In genomic region chr17:8468716-8469344, GRCm38 (mm10) we compare ENCODE assay signal across 9 mouse cellular contexts. TPM values are rescaled to one million over a fixed set of nuclear protein-coding genes. Genes with fewer than 3 reads are reported as not detected.
A peak's percentile ranks its signal among the peaks of the same experiment; 100 is the strongest.
DNase-seq lines count a peak whose midpoint lies in the region; ATAC-seq and TF ChIP-seq lines count a peak whose summit lies in the region.
"Had no signal": no experiment of that assay in that cellular context is flagged by ENCODE, and none has a peak within 500 bp of the region (broad histone marks: within the 10 kb centered on the region; RNA-seq: fewer than 3 reads in every experiment).

No protein-coding gene starts in this region.

- no peak overlapping the region for H3K27ac ChIP-seq in ES-E14 (ENCODE audit: insufficient read depth, low read depth, low read length, poor library complexity, severe bottlenecking)
- H3K27ac ChIP-seq in forebrain, embryonic 15.5 days (replicated peaks): no peak overlapping the region
- H3K27ac ChIP-seq in hindbrain, embryonic 11.5 days (ENCODE audit: low read depth, low read length): no peak overlapping the region
- H3K27ac ChIP-seq in lung, postnatal 0 days (ENCODE audit: low read length): no peak overlapping the region
- H3K27ac ChIP-seq: heart, embryonic 15.5 days had no signal

- DNase-seq in ES-E14 (ENCODE audit: low read depth, low spot score): peak; percentile 77
- DNase-seq in hindbrain, embryonic 11.5 days (ENCODE audit: low spot score): peak; percentile 93
- DNase-seq in layer of hippocampus, adult 9-10 months (ENCODE audit: low spot score): peak; percentile 75
- peak; percentile 60 for DNase-seq in lung, postnatal 0 days (ENCODE audit: low spot score)
- peak; percentile 96 for DNase-seq in retina, embryonic 14.5 days (ENCODE audit: low spot score)
- peak; percentile 72 for DNase-seq in thymus, postnatal 25 days

- H3K9me3 ChIP-seq in ES-E14 (ENCODE audit: control insufficient read depth, insufficient read depth, low read depth, low read length): no peaks in the 10 kb centered on the region
- H3K9me3 ChIP-seq in forebrain, embryonic 15.5 days: no peaks in the 10 kb centered on the region
- no peaks in the 10 kb centered on the region for H3K9me3 ChIP-seq in hindbrain, embryonic 11.5 days (ENCODE audit: control insufficient read depth, low read length)
- H3K9me3 ChIP-seq in lung, postnatal 0 days (ENCODE audit: low read length): no peaks in the 10 kb centered on the region
- H3K9me3 ChIP-seq: heart, embryonic 15.5 days had no signal

- no peaks in the 10 kb centered on the region; the same call in 1 of the 2 replicates for H3K27me3 ChIP-seq in forebrain, embryonic 15.5 days
- H3K27me3 ChIP-seq in hindbrain, embryonic 11.5 days (ENCODE audit: control insufficient read depth, insufficient read depth, low read length): no peaks in the 10 kb centered on the region
- no peaks in the 10 kb centered on the region for H3K27me3 ChIP-seq in lung, postnatal 0 days (replicated peaks; ENCODE audit: insufficient read depth, low read length)

- H3K36me3 ChIP-seq in ES-E14 (ENCODE audit: control insufficient read depth, insufficient read depth, low read length, poor library complexity, severe bottlenecking): no peaks in the 10 kb centered on the region
- H3K36me3 ChIP-seq in forebrain, embryonic 15.5 days: no peaks in the 10 kb centered on the region
- H3K36me3 ChIP-seq in hindbrain, embryonic 11.5 days (ENCODE audit: control insufficient read depth, insufficient read depth, low read length): no peaks in the 10 kb centered on the region
- H3K36me3 ChIP-seq in lung, postnatal 0 days (ENCODE audit: insufficient read depth, low read length): no peaks in the 10 kb centered on the region
- H3K36me3 ChIP-seq: heart, embryonic 15.5 days had no signal

- H3K4me1 ChIP-seq in ES-E14 (ENCODE audit: control insufficient read depth in 2 of 2, insufficient read depth in 2 of 2, low read length in 2 of 2, poor library complexity in 1 of 2): peaks cover 0 to 1% of the 10 kb centered on the region in 2 experiments; a peak in 1 of 4 replicates
- H3K4me1 ChIP-seq in forebrain, embryonic 15.5 days: no peaks in the 10 kb centered on the region
- no peaks in the 10 kb centered on the region for H3K4me1 ChIP-seq in hindbrain, embryonic 11.5 days (replicated peaks; ENCODE audit: control insufficient read depth, insufficient read depth, low read length)
- H3K4me1 ChIP-seq in lung, postnatal 0 days (ENCODE audit: insufficient read depth, low read depth, low read length): no peaks in the 10 kb centered on the region
- H3K4me1 ChIP-seq: heart, embryonic 15.5 days had no signal

- TF ChIP-seq CTCF in lung, postnatal 0 days (IDR thresholded peaks at IDR 0.05): peak; percentile 96

- H3K4me3 ChIP-seq in ES-E14 (ENCODE audit: insufficient read depth in 1 of 2, low read depth in 1 of 2, low read length in 2 of 2, poor library complexity in 1 of 2, severe bottlenecking in 1 of 2): no peak overlapping the region
- no peak overlapping the region for H3K4me3 ChIP-seq in forebrain, embryonic 15.5 days
- no peak overlapping the region for H3K4me3 ChIP-seq in hindbrain, embryonic 11.5 days (ENCODE audit: low read depth, low read length)
- no peak overlapping the region for H3K4me3 ChIP-seq in lung, postnatal 0 days (ENCODE audit: low read depth, low read length)
- H3K4me3 ChIP-seq: heart, embryonic 15.5 days had no signal

- H3K4me2 ChIP-seq in forebrain, embryonic 15.5 days (replicated peaks): no peak overlapping the region
- H3K4me2 ChIP-seq in hindbrain, embryonic 11.5 days (replicated peaks; ENCODE audit: low read depth, low read length): no peak overlapping the region
- H3K4me2 ChIP-seq in lung, postnatal 0 days (replicated peaks; ENCODE audit: low read depth, low read length): no peak overlapping the region
- H3K4me2 ChIP-seq: heart, embryonic 15.5 days had no signal

- in situ Hi-C loops in ES-E14 (cut with MboI; ENCODE audit: low sequenced_read_pairs in 2 of 2, unreplicated experiment in 2 of 2): loop anchor here in 1 of 2 experiments (10.0 kb wide), 1 partner anchor 126 kb away; no protein-coding TSS in a partner anchor

- peak; percentile 91 for ATAC-seq in cerebellum, adult (ENCODE audit: insufficient number of reproducible peaks, low FRiP score, low TSS enrichment)
- peak; percentile 87 for ATAC-seq in forebrain, embryonic 15.5 days (replicated peaks)
- ATAC-seq in hindbrain, embryonic 11.5 days (ENCODE audit: low FRiP score): peak; percentile 75
- ATAC-seq in lung, postnatal 0 days: peak; percentile 62; the same call in 1 of the 2 replicates

- no peak overlapping the region for H3K9ac ChIP-seq in ES-E14 (ENCODE audit: insufficient read depth, low read depth, low read length, poor library complexity, severe bottlenecking)
- H3K9ac ChIP-seq in forebrain, embryonic 15.5 days (replicated peaks): no peak overlapping the region
- no peak overlapping the region for H3K9ac ChIP-seq in hindbrain, embryonic 11.5 days (ENCODE audit: low read depth, low read length)
- no peak overlapping the region for H3K9ac ChIP-seq in lung, postnatal 0 days (replicated peaks; ENCODE audit: low read depth)
- H3K9ac ChIP-seq: heart, embryonic 15.5 days had no signal

- TF ChIP-seq EP300 in lung, postnatal 0 days (IDR thresholded peaks at IDR 0.05): no peak

- WGBS in forebrain, embryonic 15.5 days: 16% methylated on average over 19 of the region's 19 CpGs
- 16% methylated on average over 19 of the region's 19 CpGs for WGBS in hindbrain, embryonic 11.5 days
- 17% methylated on average over 19 of the region's 19 CpGs for WGBS in lung, postnatal 0 days

TF ChIP-seq in ES-E14, 5 proteins besides CTCF, POLR2A, EP300 and RAD21:
- TF ChIP-seq ZNF384 (IDR thresholded peaks at IDR 0.05; ENCODE audit: low read depth, low read length) (no peak), ZC3H11A (IDR thresholded peaks at IDR 0.05; ENCODE audit: borderline replicate concordance, low read depth, low read length) (no peak), MAFK (IDR thresholded peaks at IDR 0.05; ENCODE audit: insufficient read depth, low read depth, low read length) (no peak), CHD2 (IDR thresholded peaks at IDR 0.05; ENCODE audit: low read depth, low read length) (no peak), HCFC1 (IDR thresholded peaks at IDR 0.05; ENCODE audit: borderline replicate concordance, insufficient read depth, low read length) (no peak)

RNA-seq across cellular contexts. Expression of gene T, which starts 34.6 kb away (rescaled TPM):
- total RNA-seq in ES-E14 (2012; rRNA removed): 1.7 and 3.5 TPM in 2 replicates
- 0.46 and 0.54 TPM in 2 replicates for polyA plus RNA-seq in forebrain, embryonic 15.5 days (2015; fragmentation: Nextera tagmentation; extraction: Ambion mirVana)
- 0.22 and 0.85 TPM in 2 replicates for polyA plus RNA-seq in hindbrain, embryonic 11.5 days (2014; fragmentation: Nextera tagmentation; extraction: Ambion mirVana)
- not detected in 2 replicates for polyA plus RNA-seq in lung, postnatal 0 days (2015; fragmentation: Nextera tagmentation; extraction: Ambion mirVana)

RNA-seq across cellular contexts. Expression of gene Pde10a, which starts 56.3 kb away (rescaled TPM):
- total RNA-seq in ES-E14 (2012; rRNA removed): 1.4 and 2.6 TPM in 2 replicates
- polyA plus RNA-seq in forebrain, embryonic 15.5 days (2015; fragmentation: Nextera tagmentation; extraction: Ambion mirVana): 21.5 and 21.9 TPM in 2 replicates
- polyA plus RNA-seq in hindbrain, embryonic 11.5 days (2014; fragmentation: Nextera tagmentation; extraction: Ambion mirVana): 5.7 and 7.6 TPM in 2 replicates
- polyA plus RNA-seq in lung, postnatal 0 days (2015; fragmentation: Nextera tagmentation; extraction: Ambion mirVana): 0.86 and 0.89 TPM in 2 replicates
